8 mouse cellular contexts compared by ENCODE assay signal in genomic region chr4:152220771-152221410, GRCm38 (mm10). TPM values are rescaled to one million over a fixed set of nuclear protein-coding genes. Genes with fewer than 3 reads are reported as not detected.
DNase-seq lines count a peak whose midpoint lies in the region; ATAC-seq lines count a peak whose summit lies in the region.
"Had no signal": no experiment of that assay in that cellular context is flagged by ENCODE, and none has a peak within 500 bp of the region (broad histone marks: within the 10 kb centered on the region; RNA-seq: fewer than 3 reads in every experiment).

No protein-coding gene starts in this region.

- H3K36me3 ChIP-seq in lung, embryonic 15.5 days = 0 out of 2 replicates have a peak, but pooled peaks cover 2% of the 10 kb centered on the region
- H3K36me3 ChIP-seq in embryonic facial prominence, embryonic 12.5 days = 0 out of 2 replicates have a peak, but pooled peaks cover 3% of the 10 kb centered on the region
- no peaks in the 10 kb centered on the region for H3K36me3 ChIP-seq in hindbrain, embryonic 12.5 days
- peaks cover 29% of the 10 kb centered on the region for H3K36me3 ChIP-seq in neural tube, embryonic 15.5 days
- no peaks in the 10 kb centered on the region; the same call in 1 of the 2 replicates for H3K36me3 ChIP-seq in kidney, embryonic 16.5 days (ENCODE audit: insufficient read depth, low read length)

- peaks cover 23% of the 10 kb centered on the region for H3K4me1 ChIP-seq in lung, embryonic 15.5 days
- H3K4me1 ChIP-seq in embryonic facial prominence, embryonic 12.5 days = peaks cover 17% of the 10 kb centered on the region
- peaks cover 20% of the 10 kb centered on the region for H3K4me1 ChIP-seq in hindbrain, embryonic 12.5 days
- peaks cover 27% of the 10 kb centered on the region for H3K4me1 ChIP-seq in neural tube, embryonic 15.5 days
- peaks cover 22% of the 10 kb centered on the region for H3K4me1 ChIP-seq in kidney, embryonic 16.5 days (ENCODE audit: insufficient read depth, low read length)

- DNase-seq in lung, postnatal 36 days = no peak
- no peak for DNase-seq in adrenal gland, postnatal 10 days
- DNase-seq: kidney, postnatal 25 days had no signal

- no peak overlapping the region for H3K4me2 ChIP-seq in lung, embryonic 15.5 days
- H3K4me2 ChIP-seq in embryonic facial prominence, embryonic 12.5 days (replicated peaks) = no peak overlapping the region
- peak overlapping the region; percentile 3; the same call in 1 of the 2 replicates for H3K4me2 ChIP-seq in hindbrain, embryonic 12.5 days (replicated peaks)
- H3K4me2 ChIP-seq in neural tube, embryonic 15.5 days = peak overlapping the region; percentile 5; the same call in 1 of the 2 replicates
- H3K4me2 ChIP-seq in kidney, embryonic 16.5 days (replicated peaks; ENCODE audit: low read depth, low read length) = no peak overlapping the region

- 0 out of 2 replicates have a peak, but pooled peaks have one; percentile 3 for ATAC-seq in lung, embryonic 15.5 days (ENCODE audit: borderline replicate concordance, extremely low read depth, low FRiP score, low TSS enrichment)
- ATAC-seq in embryonic facial prominence, embryonic 12.5 days (ENCODE audit: insufficient number of reproducible peaks, insufficient read depth, low FRiP score, low TSS enrichment) = no peak
- peak; percentile 24 for ATAC-seq in hindbrain, embryonic 12.5 days (ENCODE audit: low FRiP score)
- peak; percentile 57 for ATAC-seq in neural tube, embryonic 15.5 days (ENCODE audit: low FRiP score)
- ATAC-seq in kidney, embryonic 16.5 days (ENCODE audit: low FRiP score, low TSS enrichment) = no peak

- WGBS in lung, embryonic 15.5 days = 50% methylated on average over 7 of the region's 7 CpGs
- WGBS in embryonic facial prominence, embryonic 12.5 days = 59% methylated on average over 6 of the region's 7 CpGs
- 62% methylated on average over 6 of the region's 7 CpGs for WGBS in hindbrain, embryonic 12.5 days
- 42% methylated on average over 7 of the region's 7 CpGs for WGBS in neural tube, embryonic 15.5 days
- WGBS in kidney, embryonic 16.5 days = 66% methylated on average over 7 of the region's 7 CpGs

- no peaks in the 10 kb centered on the region for H3K9me3 ChIP-seq in lung, embryonic 15.5 days
- H3K9me3 ChIP-seq in embryonic facial prominence, embryonic 12.5 days = no peaks in the 10 kb centered on the region
- no peaks in the 10 kb centered on the region for H3K9me3 ChIP-seq in hindbrain, embryonic 12.5 days (replicated peaks)
- no peaks in the 10 kb centered on the region for H3K9me3 ChIP-seq in neural tube, embryonic 15.5 days (replicated peaks)
- H3K9me3 ChIP-seq in kidney, embryonic 16.5 days (ENCODE audit: low read length) = no peaks in the 10 kb centered on the region

- H3K9ac ChIP-seq in lung, embryonic 15.5 days = no peak overlapping the region
- H3K9ac ChIP-seq in embryonic facial prominence, embryonic 12.5 days = no peak overlapping the region
- H3K9ac ChIP-seq in hindbrain, embryonic 12.5 days = no peak overlapping the region
- no peak overlapping the region; the same call in 1 of the 2 replicates for H3K9ac ChIP-seq in neural tube, embryonic 15.5 days (replicated peaks)
- H3K9ac ChIP-seq in kidney, embryonic 16.5 days (replicated peaks; ENCODE audit: low read length) = no peak overlapping the region

- peak overlapping the region; percentile 2; the same call in 1 of the 2 replicates for H3K27ac ChIP-seq in lung, embryonic 15.5 days
- H3K27ac ChIP-seq in embryonic facial prominence, embryonic 12.5 days = peak overlapping the region; percentile 14; the same call in 1 of the 2 replicates
- H3K27ac ChIP-seq in hindbrain, embryonic 12.5 days = peak overlapping the region; percentile 57
- H3K27ac ChIP-seq in neural tube, embryonic 15.5 days (replicated peaks) = peak overlapping the region; percentile 86
- no peak overlapping the region for H3K27ac ChIP-seq in kidney, embryonic 16.5 days (ENCODE audit: low read length)

- H3K27me3 ChIP-seq in lung, embryonic 15.5 days = no peaks in the 10 kb centered on the region
- H3K27me3 ChIP-seq in embryonic facial prominence, embryonic 12.5 days = no peaks in the 10 kb centered on the region
- H3K27me3 ChIP-seq in hindbrain, embryonic 12.5 days = peaks cover 63% of the 10 kb centered on the region
- peaks cover 15% of the 10 kb centered on the region; the same call in 1 of the 2 replicates for H3K27me3 ChIP-seq in neural tube, embryonic 15.5 days (replicated peaks)
- H3K27me3 ChIP-seq in kidney, embryonic 16.5 days (ENCODE audit: insufficient read depth, low read length) = no peaks in the 10 kb centered on the region

- H3K4me3 ChIP-seq in lung, embryonic 15.5 days = no peak overlapping the region
- no peak overlapping the region for H3K4me3 ChIP-seq in embryonic facial prominence, embryonic 12.5 days
- no peak overlapping the region for H3K4me3 ChIP-seq in hindbrain, embryonic 12.5 days
- H3K4me3 ChIP-seq in neural tube, embryonic 15.5 days (replicated peaks) = no peak overlapping the region
- no peak overlapping the region for H3K4me3 ChIP-seq in kidney, embryonic 16.5 days (ENCODE audit: low read length)

RNA-seq across cellular contexts. Expression of gene Acot7, which starts 43.0 kb away (rescaled TPM):
- 67.6 and 72.5 TPM in 2 replicates for polyA plus RNA-seq in lung, embryonic 15.5 days (2015; fragmentation: Nextera tagmentation; extraction: Ambion mirVana)
- polyA plus RNA-seq in embryonic facial prominence, embryonic 12.5 days (2016; fragmentation: Nextera tagmentation; extraction: Ambion mirVana) = 57.9 and 69.8 TPM in 2 replicates
- 128 and 132 TPM in 2 replicates for polyA plus RNA-seq in hindbrain, embryonic 12.5 days (2016; fragmentation: Nextera tagmentation; extraction: Ambion mirVana)
- polyA plus RNA-seq in neural tube, embryonic 15.5 days (2015; fragmentation: Nextera tagmentation; extraction: Ambion mirVana) = 402 and 456 TPM in 2 replicates
- polyA plus RNA-seq in kidney, embryonic 16.5 days (2015; fragmentation: Nextera tagmentation; extraction: Ambion mirVana) = 75.1 and 76.4 TPM in 2 replicates
- total RNA-seq in adrenal gland, postnatal 10 days (2021) = 10 to 100 TPM; 33.2 to 38.0 TPM

RNA-seq across cellular contexts. Expression of gene Gpr153, which starts 53.1 kb away (rescaled TPM):
- polyA plus RNA-seq in lung, embryonic 15.5 days (2015; fragmentation: Nextera tagmentation; extraction: Ambion mirVana) = 14.9 and 15.2 TPM in 2 replicates
- polyA plus RNA-seq in embryonic facial prominence, embryonic 12.5 days (2016; fragmentation: Nextera tagmentation; extraction: Ambion mirVana) = 9.7 and 10.6 TPM in 2 replicates
- polyA plus RNA-seq in hindbrain, embryonic 12.5 days (2016; fragmentation: Nextera tagmentation; extraction: Ambion mirVana) = 13.1 and 16.2 TPM in 2 replicates
- 17.7 and 20.8 TPM in 2 replicates for polyA plus RNA-seq in neural tube, embryonic 15.5 days (2015; fragmentation: Nextera tagmentation; extraction: Ambion mirVana)
- polyA plus RNA-seq in kidney, embryonic 16.5 days (2015; fragmentation: Nextera tagmentation; extraction: Ambion mirVana) = 5.3 and 6.2 TPM in 2 replicates
- 10 to 100 TPM; 11.2 to 11.8 TPM for total RNA-seq in adrenal gland, postnatal 10 days (2021)

Comparison
In these comparisons a context has a peak if more than half of its experiments do, and no peak if none do; other contexts are left out.
1. ATAC-seq: peak in lung, embryonic 15.5 days (single experiment), hindbrain, embryonic 12.5 days (single experiment) and neural tube, embryonic 15.5 days (single experiment); none in embryonic facial prominence, embryonic 12.5 days (single experiment) and kidney, embryonic 16.5 days (single experiment).
2. H3K4me2 ChIP-seq: peak in hindbrain, embryonic 12.5 days (single experiment) and neural tube, embryonic 15.5 days (single experiment); none in lung, embryonic 15.5 days (single experiment), embryonic facial prominence, embryonic 12.5 days (single experiment) and kidney, embryonic 16.5 days (single experiment).